Mouse (Mus musculus) ES-E14 (cell line): ENCODE measurements around the gene Ncln. TPM values are rescaled to one million over a fixed set of nuclear protein-coding genes. Genes with fewer than 3 reads are reported as not detected.

Experiments used
- DNase-seq: peaks from one replicate; pipeline ENCODE4 v3.0.0-alpha.2; 2013; ENCODE audit warnings: low read depth, low spot score
- H3K27ac ChIP-seq: 2 replicates; pipeline ENCODE4 v1.5.1; 2012; ENCODE audit warnings: low read depth, mild to moderate bottlenecking, low read length, moderate library complexity, mixed read lengths; ENCODE audit not compliant: poor library complexity, insufficient read depth, severe bottlenecking
- H3K36me3 ChIP-seq: 2 replicates; pipeline ENCODE4 v1.6.1; 2012; ENCODE audit warnings: mild to moderate bottlenecking, low read length, moderate library complexity, mixed read lengths; ENCODE audit not compliant: control insufficient read depth, poor library complexity, insufficient read depth, severe bottlenecking
- H3K4me1 ChIP-seq, 2 experiments: fragments of 150-350 bp in 1 of 2; sonication (generic) in 1 of 2; 2 replicates each; pipeline ENCODE4 v1.6.1; 2012; ENCODE audit warnings: low read length in 2 of 2, mild to moderate bottlenecking in 1 of 2, mixed read lengths in 1 of 2; ENCODE audit not compliant: control insufficient read depth in 2 of 2, insufficient read depth in 2 of 2, poor library complexity in 1 of 2
- H3K4me3 ChIP-seq, 2 experiments: fragments of 150-350 bp in 1 of 2; sonication (generic) in 1 of 2; 2 replicates each; pipeline ENCODE4 v1.5.1; 2012; ENCODE audit warnings: low read length in 2 of 2, low read depth in 1 of 2, mild to moderate bottlenecking in 1 of 2, mixed read lengths in 1 of 2; ENCODE audit not compliant: insufficient read depth in 1 of 2, poor library complexity in 1 of 2, severe bottlenecking in 1 of 2
- H3K9ac ChIP-seq: 2 replicates; pipeline ENCODE4 v1.6.1; 2012; ENCODE audit warnings: low read depth, mild to moderate bottlenecking, low read length, mixed read lengths; ENCODE audit not compliant: poor library complexity, insufficient read depth, severe bottlenecking
- H3K9me3 ChIP-seq: fragments of 150-350 bp; sonication (generic); 2 replicates; pipeline ENCODE4 v1.6.1; 2012; ENCODE audit warnings: low read depth, mild to moderate bottlenecking, low read length; ENCODE audit not compliant: control insufficient read depth, insufficient read depth
- CHD2 ChIP-seq: IDR thresholded peaks from 2 replicates; pipeline ENCODE4 v1.6.1; 2014; ENCODE audit warnings: mild to moderate bottlenecking, low read depth, low read length, inconsistent platforms
- HCFC1 ChIP-seq: IDR thresholded peaks from 2 replicates; pipeline ENCODE4 v1.6.1; 2012; ENCODE audit warnings: low read length, inconsistent platforms, borderline replicate concordance; ENCODE audit not compliant: insufficient read depth
- MAFK ChIP-seq: IDR thresholded peaks from 2 replicates; pipeline ENCODE4 v1.6.1; 2014; ENCODE audit warnings: mild to moderate bottlenecking, low read depth, low read length, inconsistent platforms; ENCODE audit not compliant: insufficient read depth
- ZC3H11A ChIP-seq: IDR thresholded peaks from 2 replicates; pipeline ENCODE4 v1.6.1; 2012; ENCODE audit warnings: low read depth, mild to moderate bottlenecking, inconsistent platforms, low read length, borderline replicate concordance
- ZNF384 ChIP-seq: IDR thresholded peaks from 2 replicates; pipeline ENCODE4 v1.6.1; 2012; ENCODE audit warnings: low read depth, low read length, inconsistent platforms
- in situ Hi-C, 2 experiments: fragments of 600-800 bp; cut with MboI; formaldehyde crosslinking; loops; one replicate each; pipeline ENCODE4 v1.15.1; 2025; ENCODE audit warnings: low sequenced_read_pairs in 2 of 2, inconsistent platforms in 1 of 2; ENCODE audit not compliant: unreplicated experiment in 2 of 2
- total RNA-seq: library from RNA; depleted of rRNA; stranded (reverse); fragments of 300-350 nt; gene quantifications from 2 replicates; pipeline ENCODE4 v1.2.3, GENCODE M21; 2012

Gene Ncln
- total RNA-seq, 1 experiment, result 254 TPM

- peaks cover 9% of the 10 kb centered on the region; the same call in 1 of the 2 replicates for H3K36me3 ChIP-seq
- no peak overlapping the region for H3K27ac ChIP-seq
- peak overlapping the region; percentile 19; the same call in 1 of the 2 replicates for H3K9ac ChIP-seq
- no peak for TF ChIP-seq MAFK
- TF ChIP-seq ZC3H11A, result no peak
- TF ChIP-seq HCFC1, result no peak
- no peak for TF ChIP-seq ZNF384
- TF ChIP-seq CHD2, result no peak
- H3K4me1 ChIP-seq, result peaks cover 5 to 20% of the 10 kb centered on the region in 2 experiments; a peak in 3 of 4 replicates
- H3K4me3 ChIP-seq, result peak overlapping the region; percentile 24 to 94; a peak in 3 of 4 replicates
- in situ Hi-C loops, result no loop called here
- H3K9me3 ChIP-seq, result no peaks in the 10 kb centered on the region
- no peak for DNase-seq
Observed at GRCm38 (mm10) chr10:81542727-81543460, 46.7 kb upstream of the Ncln start.

DNA sequence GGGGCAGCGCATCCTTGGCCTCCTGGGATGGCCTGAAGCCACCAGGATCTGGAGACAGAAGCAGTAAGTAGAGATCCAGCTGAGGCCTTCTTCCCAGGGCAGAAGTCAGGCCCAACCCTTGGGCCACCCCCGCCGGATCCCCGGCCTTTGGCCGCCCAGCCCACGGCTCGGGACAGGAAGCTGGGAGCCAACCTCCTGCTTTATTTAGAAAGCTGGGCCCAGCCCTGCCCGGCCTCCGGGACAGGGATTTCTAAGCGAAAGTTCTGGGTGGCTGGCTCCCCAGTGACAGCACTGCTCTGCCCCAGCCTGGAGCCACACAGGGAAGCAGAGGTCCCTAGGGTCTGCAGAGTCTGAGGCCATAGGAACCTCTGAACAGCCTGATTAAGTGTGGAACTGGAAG is 45.6 kb upstream of the Ncln start:
- TF ChIP-seq CHD2, result no peak
- no peak for TF ChIP-seq HCFC1
- no peak for TF ChIP-seq ZC3H11A
- TF ChIP-seq MAFK, result no peak
- no peak for TF ChIP-seq ZNF384
- Histone ChIP-seq H3K36me3 (peaks cover 9% of the 10 kb centered on the region; the same call in 1 of the 2 replicates), H3K4me3 (no peak overlapping the region; a peak in 1 of 4 replicates), H3K9ac (peak overlapping the region; percentile 37; the same call in 1 of the 2 replicates), H3K9me3 (no peaks in the 10 kb centered on the region), H3K27ac (no peak overlapping the region), H3K4me1 (peaks cover 5 to 20% of the 10 kb centered on the region in 2 experiments; a peak in 3 of 4 replicates)
- no peak for DNase-seq
- in situ Hi-C loops, result no loop called here

DNA sequence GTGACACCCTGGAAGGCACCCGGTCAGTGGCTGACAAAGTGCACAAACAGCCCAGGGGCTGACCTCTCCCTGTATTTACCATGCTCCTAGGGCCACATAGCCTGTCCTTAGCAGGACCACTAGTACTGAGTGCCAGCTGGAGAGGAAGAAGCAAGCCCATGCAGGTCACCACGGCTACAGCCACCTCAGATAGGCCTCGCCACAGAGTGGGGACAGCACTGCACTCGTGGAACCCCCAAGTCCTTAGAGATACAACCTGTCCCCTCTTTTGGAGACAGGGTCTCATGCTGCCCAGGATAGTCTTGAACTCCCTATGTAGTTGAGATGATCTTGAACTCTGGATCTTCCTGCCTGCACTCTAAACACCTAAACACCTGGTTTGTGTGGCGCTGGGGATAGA is 45.2 kb upstream of the Ncln start:
- in situ Hi-C loops, result no loop called here
- no peak overlapping the region for H3K4me3 ChIP-seq
- TF ChIP-seq CHD2 (no peak), ZC3H11A (no peak), ZNF384 (no peak), MAFK (no peak), HCFC1 (no peak)
- H3K9me3 ChIP-seq, result no peaks in the 10 kb centered on the region
- DNase-seq, result no peak
- no peak overlapping the region for H3K27ac ChIP-seq
- H3K36me3 ChIP-seq, result peaks cover 9% of the 10 kb centered on the region; the same call in 1 of the 2 replicates
- H3K4me1 ChIP-seq, result peaks cover 5 to 20% of the 10 kb centered on the region in 2 experiments; a peak in 3 of 4 replicates
- peak overlapping the region; percentile 37; the same call in 1 of the 2 replicates for H3K9ac ChIP-seq

DNA sequence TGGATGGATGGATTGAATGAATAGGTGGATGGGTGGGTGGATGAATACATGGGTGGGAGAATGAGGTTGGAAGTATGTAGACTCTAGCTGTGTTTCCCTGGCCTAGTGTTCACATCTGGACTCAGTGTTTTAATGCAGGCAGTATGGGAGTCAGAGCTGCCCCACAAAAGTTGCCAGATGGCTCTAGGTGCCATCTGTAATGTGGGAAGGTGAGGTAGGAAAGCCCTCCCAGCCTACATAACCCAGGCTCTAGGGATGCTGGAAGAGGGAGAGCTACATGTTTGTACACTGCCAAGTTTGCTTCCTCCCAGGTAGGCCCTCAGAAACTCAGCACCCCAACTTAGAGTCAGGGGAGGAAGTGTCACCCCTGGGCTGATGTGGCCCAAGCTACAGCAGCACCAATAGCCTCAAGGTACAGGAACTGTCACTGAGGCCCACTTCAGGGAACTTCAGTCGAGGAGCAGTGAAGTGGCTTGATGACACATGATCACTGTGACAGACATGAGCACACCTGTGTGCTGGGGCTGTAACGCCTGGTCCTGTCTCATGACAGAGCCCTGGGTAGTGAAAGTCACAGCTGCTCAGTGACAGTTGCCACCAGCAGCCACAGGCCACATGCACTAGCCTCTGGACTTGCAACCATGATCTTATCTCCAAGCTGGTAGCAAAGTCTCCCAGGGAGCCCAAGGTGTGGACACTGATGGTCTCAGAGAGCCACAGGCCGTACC is 42.3 kb upstream of the Ncln start:
- no peak overlapping the region for H3K27ac ChIP-seq
- H3K4me3 ChIP-seq, result no peak overlapping the region
- no peak overlapping the region for H3K9ac ChIP-seq
- no peak for TF ChIP-seq MAFK
- no peak for TF ChIP-seq ZNF384
- no peak for TF ChIP-seq ZC3H11A
- H3K4me1 ChIP-seq, result peaks cover 3 to 30% of the 10 kb centered on the region in 2 experiments; a peak in 2 of 4 replicates
- no peaks in the 10 kb centered on the region for H3K9me3 ChIP-seq
- no peak for DNase-seq
- in situ Hi-C loops, result no loop called here
- H3K36me3 ChIP-seq, result peaks cover 9% of the 10 kb centered on the region; the same call in 1 of the 2 replicates
